Mouse (Mus musculus) spleen, adult 2 months (tissue): Measurements from ENCODE around the gene Pid1.

Experiments
- CTCF ChIP-seq: fragments of 200-500 bp; IDR thresholded peaks from 2 replicates; pipeline ENCODE4 v1.5.1; 2011; ENCODE audit warnings: mild to moderate bottlenecking, inconsistent platforms; ENCODE audit not compliant: insufficient read depth, insufficient read length, insufficient replicate concordance; ENCODE audit errors: extremely low read depth
- POLR2A ChIP-seq: fragments of 200-500 bp; IDR thresholded peaks from 2 replicates; pipeline ENCODE4 v1.6.1; 2011; ENCODE audit warnings: low read depth, low read length, inconsistent platforms

DNA sequence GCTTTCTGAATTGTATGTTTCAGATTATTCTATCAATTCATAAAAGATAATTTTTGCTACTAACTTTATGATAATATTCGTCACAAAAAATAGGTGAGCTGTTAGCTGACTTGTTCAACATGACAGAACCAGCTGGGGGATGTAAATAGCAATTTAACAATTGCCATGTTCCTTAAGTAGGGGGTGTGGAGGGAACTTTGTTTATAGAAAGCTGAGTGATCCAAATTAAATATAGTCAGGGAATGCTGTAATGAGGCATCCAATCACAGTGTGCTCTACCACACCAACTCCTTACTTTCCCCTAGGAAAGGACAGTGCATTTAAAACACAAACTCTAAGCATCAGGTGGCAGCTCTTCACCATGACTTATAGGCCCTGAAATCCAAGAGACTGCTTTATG is 18.7 kb upstream of the Pid1 start:
- TF ChIP-seq POLR2A (no peak), CTCF (no peak)
